Mouse (Mus musculus): Measurements from ENCODE around the gene Lce3b. TPM values are rescaled to one million over a fixed set of nuclear protein-coding genes. Genes with fewer than 3 reads are reported as not detected.

The Lce3b gene
- polyA plus RNA-seq (2014; fragmentation: Nextera tagmentation; extraction: Ambion mirVana), result not detected in 2 replicates

DNA sequence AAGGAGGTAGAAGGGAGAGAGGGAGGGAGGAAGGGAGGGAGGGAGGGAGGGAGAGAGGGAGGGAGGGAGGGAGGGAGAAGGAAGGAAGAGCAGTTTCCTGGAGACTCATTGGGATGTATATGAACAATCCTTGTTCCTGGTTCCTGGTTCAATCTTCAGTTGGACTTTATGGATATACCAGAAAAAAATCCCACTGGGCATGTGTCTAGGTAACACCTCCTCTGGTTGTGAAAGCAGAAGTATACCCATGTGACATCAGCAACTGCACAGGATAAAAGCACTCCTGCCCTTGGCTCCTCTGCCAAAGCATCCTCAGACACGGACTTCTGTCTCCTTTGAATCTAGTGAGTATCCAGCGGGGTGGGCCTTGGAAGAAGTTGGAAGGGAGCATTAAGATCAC lies at the start of gene Lce3b:
Gene Lce3b, plus strand, starts transcription at position 301 of the 400 bp plus-strand sequence.
- Histone ChIP-seq H3K36me3 (ENCODE audit: control insufficient read depth, insufficient read depth, low read length) (no peaks in the 10 kb centered on the region), H3K27ac (ENCODE audit: low read depth, low read length) (no peak within 1 kb of the TSS), H3K9me3 (ENCODE audit: control insufficient read depth, low read length) (no peaks in the 10 kb centered on the region), H3K4me2 (no peak within 1 kb of the TSS), H3K9ac (ENCODE audit: low read length) (no peak within 1 kb of the TSS), H3K27me3 (ENCODE audit: control insufficient read depth, insufficient read depth, low read length) (no peaks in the 10 kb centered on the region), H3K4me1 (ENCODE audit: control insufficient read depth, insufficient read depth, low read length) (no peaks in the 10 kb centered on the region), H3K4me3 (ENCODE audit: low read depth, low read length) (no peak within 1 kb of the TSS)
- WGBS, result 53% methylated on average over 2 of the region's 2 CpGs
- no peak for DNase-seq (ENCODE audit: low spot score, missing footprints)
- ATAC-seq (ENCODE audit: low FRiP score), result no peak

DNA sequence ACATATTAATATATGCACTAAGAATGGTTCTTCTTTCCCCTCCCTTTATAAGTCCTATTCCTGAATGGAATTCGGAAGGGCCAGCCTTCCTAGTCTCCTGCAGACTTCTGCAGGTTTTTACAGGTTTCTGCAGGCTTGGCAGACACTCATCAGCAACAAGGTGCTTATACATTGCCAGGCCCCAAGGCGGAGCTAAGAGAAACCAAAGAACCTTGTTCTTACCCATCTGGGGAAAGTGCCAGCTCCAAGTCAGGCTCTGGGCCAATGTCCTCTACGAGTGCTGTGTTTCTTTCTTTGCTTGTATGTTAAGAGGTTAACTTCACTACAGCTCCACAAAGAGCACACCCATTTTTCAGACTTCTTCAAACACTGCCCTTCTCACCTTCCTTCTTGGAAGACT lies 38.7 kb upstream of the Lce3b start:
- H3K4me2 ChIP-seq, result no peak overlapping the region
- no peak for DNase-seq (ENCODE audit: low spot score, missing footprints)
- H3K4me3 ChIP-seq (ENCODE audit: low read depth, low read length), result no peak overlapping the region
- no peak for ATAC-seq (ENCODE audit: low FRiP score)
- no peaks in the 10 kb centered on the region for H3K36me3 ChIP-seq (ENCODE audit: control insufficient read depth, insufficient read depth, low read length)
- no peak overlapping the region for H3K9ac ChIP-seq (ENCODE audit: low read length)
- H3K27ac ChIP-seq (ENCODE audit: low read depth, low read length), result no peak overlapping the region
- no peaks in the 10 kb centered on the region for H3K9me3 ChIP-seq (ENCODE audit: control insufficient read depth, low read length)
- H3K27me3 ChIP-seq (ENCODE audit: control insufficient read depth, insufficient read depth, low read length), result no peaks in the 10 kb centered on the region
- 81% methylated on average over 3 of the region's 3 CpGs for WGBS
- no peaks in the 10 kb centered on the region for H3K4me1 ChIP-seq (ENCODE audit: control insufficient read depth, insufficient read depth, low read length)

DNA sequence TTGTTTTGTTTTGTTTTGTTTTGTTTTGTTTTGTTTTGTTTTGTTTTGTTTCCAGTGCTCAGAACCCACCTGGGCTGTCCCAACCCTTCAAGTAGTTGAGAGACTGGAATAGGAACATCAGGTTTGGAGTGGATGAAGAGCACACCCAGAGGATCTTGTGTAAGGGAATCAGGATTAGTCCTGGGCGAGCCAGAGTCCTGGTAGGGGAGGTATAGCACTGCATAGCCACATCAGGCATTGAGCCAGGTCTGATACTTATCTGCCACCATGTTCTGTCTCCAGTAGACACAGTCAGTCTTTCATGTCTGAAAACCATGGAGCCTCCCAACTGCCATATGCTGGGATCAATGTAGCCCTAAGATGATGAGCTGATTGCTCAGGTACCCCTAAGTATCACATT lies 38.3 kb upstream of the Lce3b start:
- no peak for DNase-seq (ENCODE audit: low spot score, missing footprints)
- Histone ChIP-seq H3K9ac (ENCODE audit: low read length) (no peak overlapping the region), H3K4me3 (ENCODE audit: low read depth, low read length) (no peak overlapping the region), H3K27ac (ENCODE audit: low read depth, low read length) (no peak overlapping the region), H3K9me3 (ENCODE audit: control insufficient read depth, low read length) (no peaks in the 10 kb centered on the region), H3K4me2 (no peak overlapping the region), H3K4me1 (ENCODE audit: control insufficient read depth, insufficient read depth, low read length) (no peaks in the 10 kb centered on the region), H3K27me3 (ENCODE audit: control insufficient read depth, insufficient read depth, low read length) (no peaks in the 10 kb centered on the region), H3K36me3 (ENCODE audit: control insufficient read depth, insufficient read depth, low read length) (no peaks in the 10 kb centered on the region)
- ATAC-seq (ENCODE audit: low FRiP score), result no peak
- WGBS, result 54% methylated on average over 1 of the region's 1 CpGs

DNA sequence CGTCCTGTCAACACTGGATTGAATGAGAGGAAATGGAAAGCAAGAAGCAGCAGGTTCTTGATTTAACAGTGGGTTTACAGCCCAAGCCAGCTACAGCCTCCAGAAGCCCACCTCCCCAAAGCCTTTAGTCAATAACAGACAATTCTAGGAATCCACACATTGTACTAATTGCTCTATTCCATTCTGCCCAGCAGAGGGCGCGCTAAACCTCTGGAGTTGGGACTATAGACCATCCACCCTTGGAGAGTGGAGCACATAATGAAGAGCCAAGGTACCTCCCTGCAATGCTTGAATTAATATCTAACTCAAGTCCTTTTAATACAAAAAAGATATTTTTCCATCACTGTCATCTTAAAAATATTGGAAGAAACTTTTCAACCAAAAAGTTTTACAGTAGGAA lies 29.8 kb upstream of the Lce3b start:
- DNase-seq (ENCODE audit: low spot score, missing footprints), result peak; percentile 93
- Histone ChIP-seq H3K9me3 (ENCODE audit: control insufficient read depth, low read length) (no peaks in the 10 kb centered on the region), H3K4me1 (ENCODE audit: control insufficient read depth, insufficient read depth, low read length) (no peaks in the 10 kb centered on the region), H3K27me3 (ENCODE audit: control insufficient read depth, insufficient read depth, low read length) (no peaks in the 10 kb centered on the region), H3K4me2 (no peak overlapping the region), H3K36me3 (ENCODE audit: control insufficient read depth, insufficient read depth, low read length) (no peaks in the 10 kb centered on the region), H3K27ac (ENCODE audit: low read depth, low read length) (no peak overlapping the region), H3K4me3 (ENCODE audit: low read depth, low read length) (no peak overlapping the region), H3K9ac (ENCODE audit: low read length) (no peak overlapping the region)
- ATAC-seq (ENCODE audit: low FRiP score), result peak; percentile 59; the same call in 1 of the 2 replicates
- WGBS, result 27% methylated on average over 3 of the region's 3 CpGs

DNA sequence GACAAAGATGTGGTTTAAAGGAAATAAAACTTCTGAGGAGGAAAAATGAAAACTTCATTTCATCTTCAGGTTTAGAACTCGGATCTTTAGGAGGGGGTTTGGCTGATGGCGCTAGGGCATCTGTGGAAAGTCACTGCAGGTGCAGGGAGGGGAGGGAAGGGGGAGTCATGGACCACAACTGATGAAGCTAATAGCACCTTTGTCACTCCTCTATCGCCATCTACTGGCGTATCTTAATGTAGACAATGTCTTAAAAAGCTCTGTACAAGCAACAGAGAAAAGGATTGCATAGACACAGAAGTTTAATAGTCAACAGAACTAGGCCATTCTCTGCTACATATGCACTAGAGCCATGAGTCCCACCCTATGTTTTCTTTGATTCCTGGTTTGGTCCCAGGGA lies 29.1 kb upstream of the Lce3b start:
- Histone ChIP-seq H3K36me3 (ENCODE audit: control insufficient read depth, insufficient read depth, low read length) (no peaks in the 10 kb centered on the region), H3K9ac (ENCODE audit: low read length) (no peak overlapping the region), H3K4me2 (no peak overlapping the region), H3K4me3 (ENCODE audit: low read depth, low read length) (no peak overlapping the region), H3K9me3 (ENCODE audit: control insufficient read depth, low read length) (no peaks in the 10 kb centered on the region), H3K27ac (ENCODE audit: low read depth, low read length) (no peak overlapping the region), H3K27me3 (ENCODE audit: control insufficient read depth, insufficient read depth, low read length) (no peaks in the 10 kb centered on the region), H3K4me1 (ENCODE audit: control insufficient read depth, insufficient read depth, low read length) (no peaks in the 10 kb centered on the region)
- DNase-seq (ENCODE audit: low spot score, missing footprints) (no peak), ATAC-seq (ENCODE audit: low FRiP score) (peak; percentile 50; the same call in 1 of the 2 replicates)
- 31% methylated on average over 4 of the region's 4 CpGs for WGBS

DNA sequence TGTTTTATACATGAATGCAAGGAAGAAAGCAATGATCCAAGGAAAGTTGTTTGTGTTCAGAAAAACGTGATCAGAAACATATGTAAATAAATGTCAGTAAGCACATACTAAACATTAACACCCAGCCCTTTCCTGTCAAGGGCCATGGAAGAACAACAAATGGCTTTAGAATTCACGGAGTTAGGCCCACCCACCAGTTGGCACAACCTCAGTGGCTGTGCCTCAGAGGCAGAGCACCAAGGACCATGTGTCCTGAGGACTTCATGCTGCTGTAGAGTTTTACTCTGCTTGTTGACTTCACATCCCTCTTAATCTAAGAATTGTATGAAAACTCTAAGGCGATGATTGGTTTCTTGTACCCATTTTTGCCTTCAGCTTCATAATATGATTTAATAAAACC lies 27.6 kb upstream of the Lce3b start:
- no peak for ATAC-seq (ENCODE audit: low FRiP score)
- H3K27ac ChIP-seq (ENCODE audit: low read depth, low read length), result no peak overlapping the region

DNA sequence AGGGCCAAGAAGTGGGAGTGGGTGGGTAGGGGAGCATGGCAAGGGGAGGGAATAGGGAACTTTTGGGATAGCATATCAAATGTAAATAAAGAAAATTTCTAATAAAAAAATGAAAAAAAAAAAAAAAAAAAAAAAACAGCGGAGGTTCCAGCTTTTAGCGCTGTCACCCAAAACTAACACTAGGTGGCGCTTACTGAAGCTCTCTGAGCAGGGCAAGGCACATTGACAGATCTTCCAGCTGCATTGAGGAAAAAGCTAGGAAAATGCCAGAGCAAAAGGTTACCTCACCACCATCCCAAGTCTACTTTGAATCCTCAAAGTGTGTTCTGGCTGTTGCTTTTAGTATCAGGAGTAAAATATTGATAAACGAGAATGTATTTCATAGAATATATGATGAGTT lies 25.2 kb upstream of the Lce3b start:
- peak; percentile 78; the same call in 1 of the 2 replicates for ATAC-seq (ENCODE audit: low FRiP score)

More for the DNA sequence above, 27.6 kb upstream of the Lce3b start:
- H3K4me1 ChIP-seq (ENCODE audit: control insufficient read depth, insufficient read depth, low read length), result no peaks in the 10 kb centered on the region
- 64% methylated on average over 3 of the region's 3 CpGs for WGBS
- H3K9me3 ChIP-seq (ENCODE audit: control insufficient read depth, low read length), result no peaks in the 10 kb centered on the region
- no peak for DNase-seq (ENCODE audit: low spot score, missing footprints)
- no peak overlapping the region for H3K9ac ChIP-seq (ENCODE audit: low read length)
- H3K36me3 ChIP-seq (ENCODE audit: control insufficient read depth, insufficient read depth, low read length), result no peaks in the 10 kb centered on the region
- no peaks in the 10 kb centered on the region for H3K27me3 ChIP-seq (ENCODE audit: control insufficient read depth, insufficient read depth, low read length)
- no peak overlapping the region for H3K4me3 ChIP-seq (ENCODE audit: low read depth, low read length)
- no peak overlapping the region for H3K4me2 ChIP-seq

DNA sequence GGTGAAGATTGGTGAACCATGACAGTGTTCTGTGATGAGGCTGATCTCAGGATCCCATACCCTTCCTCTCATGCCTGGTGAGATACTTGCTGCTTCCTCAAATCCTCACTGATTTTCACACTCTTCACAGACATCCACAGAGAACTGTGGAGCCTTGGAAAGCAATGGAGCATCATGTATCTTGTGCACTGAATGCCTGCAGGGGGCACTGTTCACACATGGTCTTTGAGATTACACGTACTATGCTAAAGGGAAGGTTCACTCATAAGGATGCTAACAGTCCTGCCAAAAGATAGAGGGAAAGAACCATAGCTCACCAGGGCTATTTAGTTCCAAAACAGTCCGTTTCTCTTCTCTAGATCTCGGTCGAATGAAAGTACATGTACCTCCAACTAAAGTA lies 12.4 kb upstream of the Lce3b start:
- DNase-seq (ENCODE audit: low spot score, missing footprints) (no peak), ATAC-seq (ENCODE audit: low FRiP score) (peak; percentile 67)
- Histone ChIP-seq H3K36me3 (ENCODE audit: control insufficient read depth, insufficient read depth, low read length) (no peaks in the 10 kb centered on the region), H3K4me1 (ENCODE audit: control insufficient read depth, insufficient read depth, low read length) (no peaks in the 10 kb centered on the region), H3K4me2 (no peak overlapping the region), H3K9me3 (ENCODE audit: control insufficient read depth, low read length) (no peaks in the 10 kb centered on the region), H3K4me3 (ENCODE audit: low read depth, low read length) (no peak overlapping the region), H3K9ac (ENCODE audit: low read length) (no peak overlapping the region), H3K27me3 (ENCODE audit: control insufficient read depth, insufficient read depth, low read length) (no peaks in the 10 kb centered on the region), H3K27ac (ENCODE audit: low read depth, low read length) (no peak overlapping the region)
- WGBS, result 64% methylated on average over 4 of the region's 4 CpGs

More for the DNA sequence above, 25.2 kb upstream of the Lce3b start:
- no peaks in the 10 kb centered on the region for H3K27me3 ChIP-seq (ENCODE audit: control insufficient read depth, insufficient read depth, low read length)
- H3K4me1 ChIP-seq (ENCODE audit: control insufficient read depth, insufficient read depth, low read length), result no peaks in the 10 kb centered on the region
- no peak overlapping the region for H3K4me3 ChIP-seq (ENCODE audit: low read depth, low read length)
- no peaks in the 10 kb centered on the region for H3K9me3 ChIP-seq (ENCODE audit: control insufficient read depth, low read length)
- DNase-seq (ENCODE audit: low spot score, missing footprints), result no peak
- no peak overlapping the region for H3K4me2 ChIP-seq
- no peak overlapping the region for H3K27ac ChIP-seq (ENCODE audit: low read depth, low read length)
- H3K36me3 ChIP-seq (ENCODE audit: control insufficient read depth, insufficient read depth, low read length), result no peaks in the 10 kb centered on the region
- no peak overlapping the region for H3K9ac ChIP-seq (ENCODE audit: low read length)
- WGBS, result 28% methylated on average over 4 of the region's 4 CpGs

DNA sequence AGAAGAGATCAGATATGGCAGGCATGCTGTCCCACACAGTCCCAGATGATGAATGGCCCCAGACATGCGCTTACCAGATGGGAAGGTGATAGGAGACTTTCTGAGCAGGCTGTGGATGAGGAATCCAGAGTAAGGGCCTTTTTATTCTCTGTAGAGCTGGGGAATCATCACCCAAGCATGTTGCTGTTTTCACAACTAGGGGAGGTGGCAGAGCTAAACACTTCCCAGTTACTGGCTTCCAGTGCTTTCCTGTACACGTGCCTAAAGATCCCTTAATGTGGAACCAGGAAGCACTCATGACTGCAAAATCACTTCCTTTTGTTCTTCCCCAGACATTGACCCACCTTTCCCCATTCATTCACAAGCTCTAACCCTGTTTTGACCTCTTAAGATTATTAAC lies 6.6 kb upstream of the Lce3b start, which contains the start of gene Lce3a:
Gene Lce3a, minus strand, starts transcription at position 101 of the 400 bp plus-strand sequence.
- 83% methylated on average over 2 of the region's 2 CpGs for WGBS

More for the DNA sequence above, 6.6 kb upstream of the Lce3b start, which contains the start of gene Lce3a:
- Histone ChIP-seq H3K4me2 (no peak within 1 kb of the TSS), H3K27ac (ENCODE audit: low read depth, low read length) (no peak within 1 kb of the TSS), H3K36me3 (ENCODE audit: control insufficient read depth, insufficient read depth, low read length) (no peaks in the 10 kb centered on the region), H3K9me3 (ENCODE audit: control insufficient read depth, low read length) (no peaks in the 10 kb centered on the region), H3K4me1 (ENCODE audit: control insufficient read depth, insufficient read depth, low read length) (no peaks in the 10 kb centered on the region), H3K27me3 (ENCODE audit: control insufficient read depth, insufficient read depth, low read length) (no peaks in the 10 kb centered on the region), H3K4me3 (ENCODE audit: low read depth, low read length) (no peak within 1 kb of the TSS), H3K9ac (ENCODE audit: low read length) (no peak within 1 kb of the TSS)
- ATAC-seq (ENCODE audit: low FRiP score), result no peak
- DNase-seq (ENCODE audit: low spot score, missing footprints), result no peak

Data from midbrain, embryonic 11.5 days (tissue).